Mouse (Mus musculus) heart, postnatal 0 days (tissue): ENCODE measurements around the gene Sipa1l3. TPM values are rescaled to one million over a fixed set of nuclear protein-coding genes. Genes with fewer than 3 reads are reported as not detected.
A peak's percentile ranks its signal among the peaks of the same experiment; 100 is the strongest.

ENCODE experiments used
- ATAC-seq: fragments of 200-750 bp; cut with Nextera tagmentation; 2 replicates; pipeline ENCODE4 v1.8.0; 2017; ENCODE audit warnings: low read depth, moderate number of reproducible peaks, moderate library complexity; ENCODE audit not compliant: insufficient read depth
- DNase-seq: peaks from one replicate; pipeline ENCODE4 v3.0.0-alpha.2; 2016; ENCODE audit warnings: low spot score
- H3K27ac ChIP-seq: fragments of 300-500 bp; sonication (generic); 2 replicates; pipeline ENCODE4 v1.5.1; 2014; ENCODE audit warnings: low read depth, mild to moderate bottlenecking
- H3K27me3 ChIP-seq: fragments of 300-500 bp; sonication (generic); 2 replicates; pipeline ENCODE4 v1.6.1; 2014; ENCODE audit warnings: low read length, mixed read lengths; ENCODE audit not compliant: control insufficient read depth, insufficient read depth
- H3K36me3 ChIP-seq: fragments of 300-500 bp; sonication (generic); replicated peaks from 2 replicates; pipeline ENCODE4 v1.6.1; 2014; ENCODE audit warnings: low read length, mixed read lengths; ENCODE audit not compliant: control insufficient read depth, insufficient read depth
- H3K4me1 ChIP-seq: fragments of 300-500 bp; sonication (generic); 2 replicates; pipeline ENCODE4 v1.6.1; 2014; ENCODE audit warnings: antibody characterized with exemption; ENCODE audit not compliant: control insufficient read depth, insufficient read depth
- H3K4me2 ChIP-seq: fragments of 300-500 bp; sonication (generic); 2 replicates; pipeline ENCODE4 v1.6.1; 2014; ENCODE audit warnings: low read depth, mild to moderate bottlenecking, low read length, moderate library complexity
- H3K4me3 ChIP-seq: fragments of 300-500 bp; sonication (generic); 2 replicates; pipeline ENCODE4 v1.5.1; 2014; ENCODE audit warnings: low read depth, low read length
- H3K9ac ChIP-seq: fragments of 300-500 bp; sonication (generic); replicated peaks from 2 replicates; pipeline ENCODE4 v1.6.1; 2014; ENCODE audit warnings: low read depth, low read length, mixed read lengths
- H3K9me3 ChIP-seq: fragments of 300-500 bp; sonication (generic); replicated peaks from 2 replicates; pipeline ENCODE4 v1.6.1; 2016; ENCODE audit warnings: low read length; ENCODE audit not compliant: control insufficient read depth
- CTCF ChIP-seq: IDR thresholded peaks from 2 replicates; pipeline ENCODE4 v1.5.1; 2016; ENCODE audit warnings: antibody characterized with exemption, control low read depth, low read depth
- EP300 ChIP-seq: IDR thresholded peaks from 2 replicates; pipeline ENCODE4 v1.6.1; 2016; ENCODE audit warnings: antibody characterized with exemption, low read depth
- WGBS: fragments of 180-500 bp; shearing (Covaris S2); extraction: QIAGEN DNeasy Blood & Tissue Kit; methylation state at CpG from one replicate; pipeline ENCODE4 v1.1.7; 2014; 5-methylcytosine and 5-hydroxymethylcytosine counted together
- polyA plus RNA-seq: library from polyadenylated mRNA; unstranded; fragments of >200 nt; fragmentation: Nextera tagmentation; extraction: Ambion mirVana; gene quantifications from 2 replicates; pipeline ENCODE4 v1.2.1, GENCODE M21; 2015
- total RNA-seq: library from RNA; depleted of rRNA; stranded (reverse); fragments of >200 nt; gene quantifications from 2 replicates; pipeline ENCODE4 v1.2.3, GENCODE M21; 2014; ENCODE audit warnings: low replicate concordance; rRNA removed

The Sipa1l3 gene
- total RNA-seq (16.2 and 18.0 TPM in 2 replicates), polyA plus RNA-seq (1.4 and 1.7 TPM in 2 replicates)

- ATAC-seq (peak; percentile 98), DNase-seq (peak; percentile 97)
- Histone ChIP-seq H3K9me3 (no peaks in the 10 kb centered on the region), H3K27me3 (peaks cover 38% of the 10 kb centered on the region), H3K27ac (no peak within 1 kb of the TSS), H3K36me3 (no peaks in the 10 kb centered on the region), H3K4me3 (peak within 1 kb of the TSS; percentile 92), H3K4me2 (peak within 1 kb of the TSS; percentile 98), H3K4me1 (peaks cover 3% of the 10 kb centered on the region; the same call in 1 of the 2 replicates), H3K9ac (peak within 1 kb of the TSS; percentile 69)
- WGBS: under 1% methylated on average over 88 of the region's 88 CpGs
- TF ChIP-seq EP300 (no peak), CTCF (no peak)
These were observed at the start of gene Sipa1l3 for GRCm38 (mm10) chr7:29518421-29519210. Gene Sipa1l3 (minus strand): TSS chr7:29518641.

GRCm38 (mm10) chr7:29563006-29563405, 44.6 kb upstream of the Sipa1l3 start:
- Histone ChIP-seq H3K27me3 (no peaks in the 10 kb centered on the region), H3K4me1 (no peaks in the 10 kb centered on the region), H3K36me3 (no peaks in the 10 kb centered on the region), H3K4me3 (no peak overlapping the region), H3K4me2 (no peak overlapping the region), H3K27ac (no peak overlapping the region), H3K9ac (no peak overlapping the region), H3K9me3 (no peaks in the 10 kb centered on the region)
- DNase-seq (no peak), ATAC-seq (no peak)
- 79% methylated on average over 10 of the region's 10 CpGs for WGBS
- TF ChIP-seq EP300 (no peak), CTCF (no peak)

DNA sequence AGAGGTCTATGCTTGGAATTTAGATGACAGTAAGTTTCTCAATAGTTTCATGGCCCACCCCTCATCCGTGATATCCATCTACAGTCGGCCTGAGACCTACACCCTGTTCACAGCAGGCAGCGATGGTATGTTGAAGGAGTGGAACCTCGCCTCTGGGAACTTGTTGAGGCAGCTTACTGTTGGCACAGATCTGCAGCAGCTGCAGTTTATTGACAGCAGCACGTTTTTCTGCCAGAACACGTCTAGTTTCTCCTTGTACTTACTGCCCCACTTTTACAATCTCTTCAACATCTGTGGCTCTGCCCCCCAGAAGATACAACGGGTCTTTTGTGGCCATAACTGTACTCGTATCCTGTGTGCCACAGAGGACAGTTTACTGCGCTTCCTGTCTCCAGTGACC, 42.6 kb upstream of the Sipa1l3 start:
- H3K9me3 ChIP-seq: no peaks in the 10 kb centered on the region
- no peak overlapping the region for H3K9ac ChIP-seq
- no peak overlapping the region for H3K4me3 ChIP-seq
- TF ChIP-seq EP300: no peak
- TF ChIP-seq CTCF: no peak
- no peak for DNase-seq
- no peaks in the 10 kb centered on the region for H3K36me3 ChIP-seq
- no peak for ATAC-seq
- H3K27ac ChIP-seq: no peak overlapping the region
- no peaks in the 10 kb centered on the region for H3K27me3 ChIP-seq
- H3K4me2 ChIP-seq: no peak overlapping the region
- 65% methylated on average over 9 of the region's 9 CpGs for WGBS
- H3K4me1 ChIP-seq: no peaks in the 10 kb centered on the region

- Histone ChIP-seq H3K4me1 (no peaks in the 10 kb centered on the region), H3K36me3 (no peaks in the 10 kb centered on the region), H3K27ac (no peak overlapping the region), H3K4me3 (no peak overlapping the region), H3K4me2 (no peak overlapping the region), H3K27me3 (no peaks in the 10 kb centered on the region), H3K9ac (no peak overlapping the region), H3K9me3 (no peaks in the 10 kb centered on the region)
- no peak for ATAC-seq
- 55% methylated on average over 4 of the region's 4 CpGs for WGBS
- TF ChIP-seq CTCF: peak; percentile 21
- no peak for TF ChIP-seq EP300
- DNase-seq: no peak
These were observed 40.8 kb upstream of the Sipa1l3 start for GRCm38 (mm10) chr7:29559290-29559689.

GRCm38 (mm10) chr7:29558744-29559143, 40.3 kb upstream of the Sipa1l3 start:
- Histone ChIP-seq H3K36me3 (no peaks in the 10 kb centered on the region), H3K27me3 (no peaks in the 10 kb centered on the region), H3K27ac (no peak overlapping the region), H3K9me3 (no peaks in the 10 kb centered on the region), H3K4me3 (no peak overlapping the region), H3K9ac (no peak overlapping the region), H3K4me2 (no peak overlapping the region), H3K4me1 (no peaks in the 10 kb centered on the region)
- DNase-seq: no peak
- ATAC-seq: no peak
- 57% methylated on average over 1 of the region's 1 CpGs for WGBS
- TF ChIP-seq CTCF (peak; percentile 15; the same call in 1 of the 2 replicates), EP300 (no peak)
